Mouse (Mus musculus): Measurements from ENCODE around the gene Trpc5os.

GRCm38 (mm10) chrX:144464416-144464815 lies 8.0 kb downstream of the Trpc5os start:
- TF ChIP-seq CTCF (IDR thresholded peaks at IDR 0.05; ENCODE audit: extremely low read depth, insufficient read depth, low read length), result no peak
- TF ChIP-seq POLR2A (IDR thresholded peaks at IDR 0.05; ENCODE audit: extremely low read depth, insufficient read depth, low read length), result no peak

Data from cortical plate, adult 2 months (tissue).